Mouse (Mus musculus) CD4-positive helper T cell, adult 2 months (primary cell): ENCODE data around the gene Zbtb16.

Experiments used
- DNase-seq: peaks from one replicate; pipeline ENCODE4 v3.0.0-alpha.2; 2012; ENCODE audit warnings: low read depth, missing footprints, low spot score

Zbtb16 gene

DNA sequence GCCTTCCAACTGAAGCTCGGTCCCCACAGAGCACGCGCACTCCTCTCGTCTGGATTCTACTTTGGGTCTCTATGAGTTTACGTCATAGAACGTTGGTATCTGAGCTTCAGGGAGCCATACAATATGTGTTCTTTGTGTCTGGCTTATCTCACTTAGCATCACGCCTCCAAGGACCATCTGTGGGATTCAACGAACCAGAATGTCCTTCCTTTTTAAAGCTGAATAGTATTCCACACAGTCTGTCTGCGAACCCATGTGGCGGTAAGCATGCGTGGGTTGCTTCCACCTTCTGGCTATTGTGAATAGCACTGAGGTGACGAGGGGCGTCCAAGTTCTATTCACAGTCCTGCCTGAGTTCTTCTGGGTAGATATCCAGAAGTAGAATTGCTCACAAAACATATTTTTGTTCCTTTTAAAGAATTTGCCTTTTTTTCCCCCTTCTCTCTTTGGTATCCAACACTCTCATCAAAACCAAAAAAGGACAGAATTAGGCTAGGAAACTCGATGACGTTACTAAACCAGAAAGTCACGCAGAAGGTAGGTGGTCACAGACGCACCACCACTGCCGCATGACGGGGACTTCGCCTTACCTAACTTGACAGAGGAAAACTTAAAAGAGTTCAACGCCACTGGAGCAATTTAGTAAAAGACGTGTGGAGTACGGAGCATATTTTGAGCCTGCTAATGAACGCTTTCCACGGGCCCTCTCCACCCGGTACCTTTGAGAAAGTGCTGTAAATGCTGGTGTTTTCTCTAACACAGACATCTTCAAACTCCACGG lies 32.4 kb downstream of the Zbtb16 start:
- no peak for DNase-seq

DNA sequence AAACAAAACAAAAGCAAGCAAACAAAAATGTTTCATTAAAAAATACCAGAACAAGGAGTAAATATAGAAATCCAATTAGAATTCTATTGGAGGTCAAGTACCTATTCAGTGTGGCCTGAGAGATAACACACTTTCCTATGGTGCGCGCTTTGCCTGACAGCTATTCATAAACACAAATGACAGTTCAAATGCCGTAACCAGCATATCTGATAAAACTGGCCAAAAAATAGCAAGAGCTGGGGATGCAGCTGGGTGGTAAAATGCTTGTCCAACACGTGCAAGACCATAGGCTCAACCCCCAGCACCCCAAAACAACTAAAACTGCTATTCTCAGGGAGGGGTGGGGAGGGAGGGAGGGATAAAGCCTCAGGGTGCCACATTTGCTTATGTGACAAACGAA lies 33.6 kb downstream of the Zbtb16 start:
- DNase-seq, result no peak

DNA sequence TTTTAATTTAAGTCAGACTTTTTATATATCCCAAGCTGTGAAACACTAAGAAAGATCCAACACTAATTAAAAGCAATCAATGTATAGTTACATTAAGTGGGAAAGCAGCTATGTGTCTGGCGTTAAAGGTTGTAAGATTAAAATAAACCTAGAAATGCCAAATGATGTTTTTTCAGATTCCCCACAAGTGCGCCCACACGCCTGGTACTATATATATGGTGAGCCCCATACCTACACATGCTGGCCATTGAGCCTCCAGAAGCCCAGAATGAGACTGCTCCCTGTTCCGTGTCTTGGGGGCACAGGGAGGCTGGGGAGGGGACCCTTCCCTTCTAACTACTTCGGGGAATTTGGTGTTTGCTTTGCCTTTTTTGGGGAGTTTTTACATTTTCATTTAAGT lies 34.7 kb downstream of the Zbtb16 start:
- no peak for DNase-seq

GRCm38 (mm10) chr9:48800627-48801026 lies 35.4 kb downstream of the Zbtb16 start:
- DNase-seq, result no peak

- DNase-seq, result no peak
Measured at GRCm38 (mm10) chr9:48798044-48798443, 38.0 kb downstream of the Zbtb16 start.

GRCm38 (mm10) chr9:48796267-48796822 lies 39.7 kb downstream of the Zbtb16 start:
- DNase-seq, result no peak

GRCm38 (mm10) chr9:48795740-48796139 lies 40.3 kb downstream of the Zbtb16 start:
- DNase-seq, result no peak

DNA sequence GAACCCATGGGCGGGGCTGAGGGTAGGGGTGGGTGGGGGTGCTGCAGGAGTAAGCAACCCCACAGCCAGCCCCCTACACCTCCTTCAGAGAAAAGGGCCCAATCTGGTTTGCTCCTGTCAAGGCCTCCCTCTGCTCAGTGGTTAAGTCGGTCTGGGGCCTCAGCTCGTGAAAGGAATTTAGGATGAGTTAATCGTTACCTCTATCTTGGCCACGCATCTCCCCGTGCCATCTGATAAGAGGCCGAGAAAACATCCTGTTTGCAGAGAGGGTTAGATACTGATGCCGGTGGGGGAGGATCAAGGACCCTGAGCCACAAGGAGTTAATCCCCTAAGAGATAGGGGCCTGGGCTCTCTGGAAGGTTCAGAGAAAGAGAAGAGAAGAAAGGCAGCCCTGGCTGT lies 40.9 kb downstream of the Zbtb16 start:
- peak; percentile 44 for DNase-seq

- DNase-seq, result no peak
Measured at GRCm38 (mm10) chr9:48794463-48794862, 41.6 kb downstream of the Zbtb16 start.

DNA sequence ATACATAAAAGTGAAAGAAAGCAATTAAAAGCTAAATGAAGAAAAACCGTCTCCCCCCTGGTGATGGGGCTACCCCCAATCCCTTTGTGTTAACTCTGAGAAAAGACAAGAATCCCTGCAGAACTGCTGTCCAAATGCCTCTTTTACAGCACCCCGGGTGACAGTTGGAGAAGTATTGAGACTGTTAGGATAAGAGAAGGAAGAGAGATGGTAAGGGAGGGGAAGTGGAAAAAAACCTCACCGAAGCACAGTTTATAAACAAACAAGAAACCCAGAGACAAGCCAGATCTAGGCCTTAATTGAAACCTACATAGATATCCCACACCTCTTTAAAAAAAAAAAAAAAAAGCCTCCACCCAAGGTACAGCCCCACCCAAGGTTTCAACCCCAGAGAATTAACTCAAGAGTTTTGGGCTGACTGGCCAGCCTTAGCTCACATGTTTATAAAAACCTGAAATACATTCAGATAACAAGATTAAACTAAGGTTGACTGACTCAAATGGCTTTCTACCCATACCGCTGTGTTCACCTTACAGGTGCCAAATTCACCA lies 42.3 kb downstream of the Zbtb16 start:
- DNase-seq, result no peak

- DNase-seq, result no peak
Measured at GRCm38 (mm10) chr9:48790575-48790974, 45.4 kb downstream of the Zbtb16 start.

DNA sequence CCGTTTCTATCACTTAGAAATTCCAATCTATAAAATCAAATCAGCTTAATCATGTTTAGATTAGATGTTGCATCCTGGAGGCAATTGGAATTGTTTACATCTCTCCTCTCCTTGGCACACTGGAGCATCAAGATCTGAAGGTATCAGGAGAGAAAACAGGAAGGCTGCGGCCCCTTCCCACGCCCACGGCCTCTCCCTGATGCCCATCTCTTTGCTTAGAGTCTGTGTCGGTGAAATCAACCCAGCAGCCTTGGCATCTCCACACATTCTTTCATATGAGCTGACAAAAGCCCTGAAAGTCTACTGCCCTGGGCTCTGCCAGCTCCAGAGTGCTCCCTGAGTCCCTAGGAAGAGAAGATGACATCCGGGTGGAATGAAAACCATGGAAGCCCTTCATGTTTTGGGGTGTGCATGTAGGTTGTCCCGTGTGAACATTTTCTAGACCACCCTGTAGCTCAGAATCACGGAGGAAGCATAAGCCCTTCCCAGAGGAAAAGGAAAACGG lies 48.1 kb downstream of the Zbtb16 start:
- no peak for DNase-seq

GRCm38 (mm10) chr9:48787321-48787720 lies 48.7 kb downstream of the Zbtb16 start:
- no peak for DNase-seq

GRCm38 (mm10) chr9:48786814-48787213 lies 49.2 kb downstream of the Zbtb16 start:
- no peak for DNase-seq

DNA sequence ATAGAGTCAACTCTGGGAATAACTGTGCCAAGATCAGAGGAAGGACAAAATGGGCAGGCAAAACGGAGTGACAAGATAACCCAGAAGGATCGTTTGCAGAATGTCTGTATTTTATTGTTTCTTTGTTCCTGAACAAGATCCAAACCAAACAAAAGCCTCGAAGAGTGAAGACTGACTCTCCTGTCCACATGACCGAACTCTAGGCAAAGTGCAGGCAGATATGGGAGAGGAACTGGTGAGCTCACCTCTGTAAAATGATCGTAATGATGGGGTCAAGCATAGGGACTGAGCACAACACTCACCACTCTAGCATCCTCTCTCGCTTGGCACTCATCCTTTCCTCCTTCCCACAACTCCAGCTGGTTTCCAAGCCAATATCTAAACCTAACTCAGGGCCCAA lies 51.1 kb downstream of the Zbtb16 start:
- DNase-seq, result no peak

DNA sequence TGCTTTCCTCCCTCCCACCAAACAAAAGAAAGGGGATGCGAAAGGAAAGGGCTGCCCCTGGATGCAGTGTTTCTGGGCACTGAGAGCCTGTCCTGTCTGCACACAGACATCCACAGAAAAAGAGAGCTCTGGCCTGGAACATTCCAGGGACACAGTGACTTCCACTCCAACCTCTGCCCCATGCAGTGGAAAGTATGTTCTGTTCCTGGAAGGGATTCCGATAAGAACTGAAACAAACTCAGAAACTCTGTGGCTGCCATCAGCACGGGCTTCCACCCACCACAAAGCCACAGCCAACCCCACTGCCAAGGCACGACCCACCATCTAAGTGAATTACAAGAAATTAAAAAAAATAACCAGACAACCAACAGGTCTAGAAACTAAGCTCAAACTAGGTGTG lies 52.7 kb downstream of the Zbtb16 start:
- no peak for DNase-seq

DNA sequence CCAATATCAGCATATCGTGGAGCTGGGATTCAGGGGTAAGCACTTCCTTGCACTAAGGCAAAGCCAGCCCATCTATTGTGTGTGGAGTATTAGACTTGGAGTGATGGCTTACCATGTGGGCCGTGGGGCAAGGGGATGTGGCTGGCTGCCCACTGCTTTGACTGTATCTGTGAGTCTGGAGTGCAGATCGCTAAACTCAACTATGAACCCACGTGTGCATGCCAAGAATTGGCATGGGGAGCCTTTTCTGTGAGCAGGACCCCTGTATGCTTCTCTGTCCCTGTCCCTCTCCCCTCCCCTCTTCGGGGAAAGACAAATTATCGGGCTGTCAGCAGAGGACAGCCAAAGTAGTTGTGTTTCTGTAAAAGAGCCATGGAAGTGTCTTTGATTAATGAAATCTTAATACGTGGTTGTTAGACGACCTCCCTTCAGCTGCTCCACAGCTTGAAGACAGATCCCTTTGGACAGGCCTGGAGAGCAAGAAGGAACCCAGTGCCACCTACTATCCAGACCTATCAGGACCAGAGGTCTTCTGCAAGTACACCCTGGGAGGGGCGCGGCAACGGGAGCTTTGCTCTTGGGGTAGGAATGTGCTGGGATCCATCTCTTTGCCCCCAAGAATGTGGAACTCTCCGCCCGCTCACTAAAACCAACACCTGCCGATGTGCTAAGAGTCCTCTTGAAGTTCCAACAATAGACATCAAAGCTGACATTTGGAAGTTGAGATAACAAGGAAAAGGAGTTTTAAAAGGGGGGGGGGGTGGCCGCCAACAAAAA lies 53.5 kb downstream of the Zbtb16 start:
- no peak for DNase-seq

DNA sequence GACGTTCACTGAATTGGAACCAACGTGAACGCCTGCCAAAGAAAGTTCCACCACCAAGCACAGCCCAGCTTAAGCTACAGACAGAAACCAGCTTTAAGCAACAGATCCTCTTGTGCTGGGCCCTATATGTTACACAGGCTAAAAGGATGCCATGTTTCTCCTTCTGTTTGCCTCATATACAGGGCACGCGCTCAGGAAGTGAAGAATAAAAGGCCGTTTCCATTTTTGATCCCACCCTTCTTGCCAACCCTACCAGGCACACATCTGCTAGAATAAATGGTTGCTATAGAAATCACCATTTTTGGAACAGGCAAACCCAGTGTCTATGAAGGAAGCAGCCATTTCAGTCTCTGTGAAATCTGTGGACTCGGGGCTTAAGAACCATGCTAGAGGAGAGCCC lies 59.8 kb downstream of the Zbtb16 start:
- DNase-seq, result no peak

GRCm38 (mm10) chr9:48775561-48775960 lies 60.5 kb downstream of the Zbtb16 start:
- no peak for DNase-seq

DNA sequence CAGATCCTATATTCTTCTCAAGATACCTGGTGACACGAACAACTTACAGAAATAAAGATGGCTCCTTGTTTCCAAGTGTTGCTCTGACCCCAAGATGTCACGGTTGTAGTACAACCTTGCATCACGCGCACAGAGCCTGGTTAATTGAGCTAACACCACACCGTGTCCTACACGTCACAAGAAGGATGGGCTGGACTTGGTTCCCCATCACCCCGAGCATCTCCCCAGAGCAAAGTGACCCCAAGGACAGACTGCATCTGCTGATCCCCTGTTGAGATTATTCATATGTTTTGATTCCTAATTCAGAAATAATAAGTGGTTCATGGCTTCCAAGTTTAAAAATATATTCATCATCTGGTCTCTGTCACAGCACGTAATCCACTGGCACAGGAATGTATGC lies 62.3 kb downstream of the Zbtb16 start:
- DNase-seq, result no peak

DNA sequence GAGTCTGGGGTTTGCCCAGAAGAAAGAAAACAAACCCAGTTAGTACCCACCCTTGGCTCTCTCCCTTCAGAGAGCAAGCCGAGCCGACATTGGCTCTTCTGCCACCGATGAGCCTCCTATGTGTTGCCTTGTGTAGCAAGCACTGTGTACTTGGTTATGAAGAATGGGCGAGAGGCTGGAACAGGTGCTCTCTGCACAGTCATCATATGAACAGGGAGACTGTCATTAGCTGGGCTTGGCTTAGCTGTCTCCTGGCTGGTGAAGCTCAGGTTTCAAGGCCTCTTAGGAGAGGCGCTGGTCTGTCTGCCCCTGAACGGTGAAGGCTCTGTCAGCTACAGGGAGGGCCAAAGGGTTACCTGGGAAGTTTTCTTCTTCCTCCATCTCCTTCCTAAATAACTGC lies 62.9 kb downstream of the Zbtb16 start:
- DNase-seq, result no peak

DNA sequence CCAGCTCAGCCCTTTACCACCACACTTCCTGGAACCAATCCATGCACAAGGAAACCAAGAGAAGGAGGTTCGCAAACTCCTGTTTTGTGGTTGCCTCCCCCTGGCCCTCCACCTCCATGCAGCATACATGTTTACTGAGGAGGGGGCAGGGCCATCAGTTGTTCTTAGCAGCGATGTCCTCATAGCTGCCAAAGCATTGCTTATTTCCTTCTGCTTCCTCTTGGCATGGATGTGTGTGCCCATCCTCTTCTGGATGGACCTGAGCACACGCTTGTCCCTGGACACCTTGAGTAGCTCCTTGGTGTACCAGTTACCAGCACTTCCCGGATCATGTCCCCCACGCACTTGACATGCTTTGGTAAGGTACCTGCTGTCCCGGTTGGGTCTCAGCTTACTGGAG lies 64.5 kb downstream of the Zbtb16 start:
- no peak for DNase-seq
